Mouse (Mus musculus): ENCODE data around the gene Nudt8. TPM values are rescaled to one million over a fixed set of nuclear protein-coding genes. Genes with fewer than 3 reads are reported as not detected.
"Not testable (repeated sequence)": the region's sequence is repeated elsewhere in the genome, so short reads cannot be mapped to it uniquely, and the experiment has no call there.

Nudt8 gene
- polyA plus RNA-seq, 1 experiment from 2014 or later = 30.5 TPM

DNA sequence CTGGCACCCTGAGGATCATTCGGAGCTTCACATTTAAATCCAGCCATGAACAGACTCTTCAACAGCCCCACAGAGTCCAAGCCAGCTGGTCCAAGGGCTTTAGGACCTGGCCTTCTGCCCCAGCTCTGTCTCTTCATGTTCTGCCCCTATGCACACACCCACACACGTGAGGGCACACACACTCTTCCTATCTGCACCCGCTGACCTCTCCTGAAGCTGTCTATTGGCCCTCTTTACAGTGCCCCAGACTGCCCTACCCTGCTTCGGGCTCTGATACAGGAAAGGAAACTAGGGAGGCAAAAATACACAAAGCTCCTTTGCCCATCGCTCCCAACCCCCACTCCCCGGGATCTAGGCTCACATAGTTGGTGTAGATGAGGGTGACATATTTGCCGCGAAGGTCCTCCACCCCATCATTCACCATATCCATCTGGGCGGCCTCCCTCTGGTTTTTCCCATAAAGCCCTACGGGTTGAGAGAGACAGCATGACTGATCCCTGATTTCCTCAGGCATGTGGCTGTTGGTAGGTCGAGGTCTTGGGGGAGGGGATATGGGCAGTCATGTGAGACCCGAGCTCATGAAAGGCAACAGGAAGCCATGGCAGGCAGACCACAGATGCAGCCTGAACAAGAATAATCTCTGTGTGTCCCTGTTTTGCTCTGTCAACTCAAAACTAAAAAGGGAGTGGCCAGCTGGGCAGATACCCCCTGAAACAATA, 36.1 kb downstream of the Nudt8 start:
- Histone ChIP-seq H3K27me3 (ENCODE audit: control insufficient read depth, insufficient read depth, low read length) (no peaks in the 10 kb centered on the region), H3K4me1 (ENCODE audit: control insufficient read depth, insufficient read depth, low read length) (peaks cover 12% of the 10 kb centered on the region), H3K36me3 (ENCODE audit: control insufficient read depth, insufficient read depth, low read length) (no peaks in the 10 kb centered on the region; the same call in 1 of the 2 replicates), H3K4me3 (replicated peaks; ENCODE audit: low read length) (peak overlapping the region; percentile 30), H3K9ac (ENCODE audit: low read length) (peak overlapping the region; percentile 52), H3K27ac (ENCODE audit: low read length) (peak overlapping the region; percentile 23; the same call in 1 of the 2 replicates), H3K4me2 (ENCODE audit: low read depth, low read length) (peak overlapping the region; percentile 49), H3K9me3 (replicated peaks; ENCODE audit: control insufficient read depth, low read length) (no peaks in the 10 kb centered on the region)
- 54% methylated on average over 12 of the region's 12 CpGs for WGBS
- ATAC-seq (ENCODE audit: insufficient read depth, low FRiP score) = peak; percentile 61; the same call in 1 of the 2 replicates

DNA sequence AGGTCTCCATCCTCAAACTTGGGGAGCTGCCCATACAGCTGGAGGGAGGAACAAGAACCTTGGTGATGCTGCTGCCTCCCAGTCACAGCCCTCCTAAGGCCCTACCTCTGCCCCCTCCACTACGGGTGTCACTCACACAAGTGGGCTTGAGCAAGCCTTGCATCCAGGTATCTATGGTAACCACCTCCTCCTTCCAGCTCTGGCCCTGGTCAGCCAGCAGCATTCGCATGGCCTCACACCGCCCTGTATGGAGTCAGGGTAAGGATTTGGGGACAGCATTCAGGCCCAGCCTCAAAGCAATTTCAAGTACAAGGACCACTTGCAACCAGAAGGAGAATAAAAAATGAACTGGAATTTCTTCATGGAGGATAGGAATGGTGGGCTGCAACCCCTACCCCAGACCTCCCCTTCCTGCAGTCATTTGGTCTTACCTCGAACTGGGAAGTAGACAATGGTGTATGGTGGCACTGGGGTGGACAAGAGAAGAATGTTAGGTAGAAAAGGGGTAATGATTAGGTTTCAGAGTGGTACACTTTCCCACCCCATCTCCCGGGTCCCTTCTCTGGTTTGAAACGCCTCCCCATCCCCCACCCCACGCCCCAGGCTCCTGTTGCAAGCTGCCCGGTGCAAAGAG, 36.9 kb downstream of the Nudt8 start:
- not testable (repeated sequence) for H3K27me3 ChIP-seq (ENCODE audit: control insufficient read depth, insufficient read depth, low read length); ATAC-seq (ENCODE audit: insufficient read depth, low FRiP score); H3K9me3 ChIP-seq (replicated peaks; ENCODE audit: control insufficient read depth, low read length); H3K36me3 ChIP-seq (ENCODE audit: control insufficient read depth, insufficient read depth, low read length)
- peak overlapping the region; percentile 90 for H3K4me2 ChIP-seq (ENCODE audit: low read depth, low read length)
- 21% methylated on average over 7 of the region's 8 CpGs for WGBS
- peaks cover 12% of the 10 kb centered on the region for H3K4me1 ChIP-seq (ENCODE audit: control insufficient read depth, insufficient read depth, low read length)
- H3K4me3 ChIP-seq (replicated peaks; ENCODE audit: low read length) = peak overlapping the region; percentile 89
- H3K27ac ChIP-seq (ENCODE audit: low read length) = peak overlapping the region; percentile 90
- peak overlapping the region; percentile 94 for H3K9ac ChIP-seq (ENCODE audit: low read length)

DNA sequence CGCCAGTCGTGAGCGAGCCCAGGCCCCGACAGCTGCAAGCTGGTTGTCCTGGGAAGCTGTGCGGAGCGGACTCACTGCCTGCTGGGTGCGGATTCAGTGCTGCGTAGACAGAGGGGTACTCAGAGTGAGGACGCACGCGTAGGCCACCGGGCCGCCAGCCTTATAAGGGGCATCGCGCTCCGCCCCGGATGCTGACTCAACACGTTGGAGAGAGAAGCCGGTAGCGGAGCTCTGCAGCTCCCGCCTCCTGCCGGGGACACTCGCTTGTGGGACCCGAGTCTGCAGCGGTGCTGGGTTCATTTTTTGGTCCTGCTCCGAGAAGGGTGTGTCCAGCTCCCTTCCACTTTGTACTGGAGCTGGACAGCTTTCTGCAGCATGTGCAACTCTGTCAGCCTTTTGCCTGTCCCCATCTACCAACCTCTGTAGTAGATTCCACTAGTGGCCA, 37.4 kb downstream of the Nudt8 start, which contains the start of gene Gstp1:
Gene Gstp1 (minus strand): TSS at position 198 of the 445 bp plus-strand sequence.
- H3K27me3 ChIP-seq (ENCODE audit: control insufficient read depth, insufficient read depth, low read length) = no peaks in the 10 kb centered on the region
- H3K36me3 ChIP-seq (ENCODE audit: control insufficient read depth, insufficient read depth, low read length) = no peaks in the 10 kb centered on the region; the same call in 1 of the 2 replicates
- peak within 1 kb of the TSS; percentile 89 for H3K4me3 ChIP-seq (replicated peaks; ENCODE audit: low read length)
- peaks cover 12% of the 10 kb centered on the region for H3K4me1 ChIP-seq (ENCODE audit: control insufficient read depth, insufficient read depth, low read length)
- ATAC-seq (ENCODE audit: insufficient read depth, low FRiP score) = peak; percentile 87
- H3K9me3 ChIP-seq (replicated peaks; ENCODE audit: control insufficient read depth, low read length) = no peaks in the 10 kb centered on the region
- H3K9ac ChIP-seq (ENCODE audit: low read length) = peak within 1 kb of the TSS; percentile 94
- peak within 1 kb of the TSS; percentile 90 for H3K4me2 ChIP-seq (ENCODE audit: low read depth, low read length)
- WGBS = 0% methylated on average over 26 of the region's 26 CpGs
- H3K27ac ChIP-seq (ENCODE audit: low read length) = peak within 1 kb of the TSS; percentile 90

DNA sequence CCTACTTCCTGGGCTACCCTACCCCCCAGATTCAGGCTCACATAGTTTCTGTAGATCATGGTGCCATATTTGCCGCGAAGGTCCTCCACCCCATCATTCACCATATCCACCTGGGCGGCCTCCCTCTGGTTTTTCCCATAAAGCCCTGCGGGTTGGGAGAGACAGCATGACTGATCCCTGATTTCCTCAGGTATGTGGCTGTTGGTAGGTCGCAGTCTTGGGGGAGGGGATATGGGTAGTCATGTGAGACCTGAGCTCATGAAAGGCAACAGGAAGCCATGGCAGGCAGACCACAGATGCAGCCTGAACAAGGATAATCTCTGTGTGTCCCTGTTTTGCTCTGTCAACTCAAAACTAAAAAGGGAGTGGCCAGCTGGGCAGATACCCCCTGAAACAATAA, 40.6 kb downstream of the Nudt8 start:
- H3K9me3 ChIP-seq (replicated peaks; ENCODE audit: control insufficient read depth, low read length); H3K9ac ChIP-seq (ENCODE audit: low read length); H3K27ac ChIP-seq (ENCODE audit: low read length); H3K4me2 ChIP-seq (ENCODE audit: low read depth, low read length); H3K4me3 ChIP-seq (replicated peaks; ENCODE audit: low read length); H3K27me3 ChIP-seq (ENCODE audit: control insufficient read depth, insufficient read depth, low read length); H3K36me3 ChIP-seq (ENCODE audit: control insufficient read depth, insufficient read depth, low read length); ATAC-seq (ENCODE audit: insufficient read depth, low FRiP score): not testable (repeated sequence)
- 83% methylated on average over 5 of the region's 5 CpGs for WGBS
- H3K4me1 ChIP-seq (ENCODE audit: control insufficient read depth, insufficient read depth, low read length) = peaks cover 11% of the 10 kb centered on the region

DNA sequence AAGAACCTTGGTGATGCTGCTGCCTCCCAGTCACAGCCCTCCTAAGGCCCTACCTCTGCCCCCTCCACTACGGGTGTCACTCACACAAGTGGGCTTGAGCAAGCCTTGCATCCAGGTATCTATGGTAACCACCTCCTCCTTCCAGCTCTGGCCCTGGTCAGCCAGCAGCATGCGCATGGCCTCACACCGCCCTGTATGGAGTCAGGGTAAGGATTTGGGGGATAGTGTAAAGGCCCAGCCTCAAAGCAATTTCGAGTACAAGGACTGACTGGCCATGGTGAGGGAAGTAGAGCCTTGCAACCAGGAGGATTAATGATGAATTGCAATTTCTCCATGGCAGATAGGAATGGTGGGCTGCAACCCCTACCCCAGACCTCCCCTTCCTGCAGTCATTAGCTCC, 41.1 kb downstream of the Nudt8 start:
- not testable (repeated sequence) for H3K27me3 ChIP-seq (ENCODE audit: control insufficient read depth, insufficient read depth, low read length); H3K4me1 ChIP-seq (ENCODE audit: control insufficient read depth, insufficient read depth, low read length); H3K36me3 ChIP-seq (ENCODE audit: control insufficient read depth, insufficient read depth, low read length); H3K4me3 ChIP-seq (replicated peaks; ENCODE audit: low read length); ATAC-seq (ENCODE audit: insufficient read depth, low FRiP score); H3K4me2 ChIP-seq (ENCODE audit: low read depth, low read length); H3K27ac ChIP-seq (ENCODE audit: low read length); H3K9me3 ChIP-seq (replicated peaks; ENCODE audit: control insufficient read depth, low read length)
- H3K9ac ChIP-seq (ENCODE audit: low read length) = 0 out of 2 replicates have a peak overlapping the region, but pooled peaks have one; percentile 1
- 89% methylated on average over 3 of the region's 4 CpGs for WGBS

DNA sequence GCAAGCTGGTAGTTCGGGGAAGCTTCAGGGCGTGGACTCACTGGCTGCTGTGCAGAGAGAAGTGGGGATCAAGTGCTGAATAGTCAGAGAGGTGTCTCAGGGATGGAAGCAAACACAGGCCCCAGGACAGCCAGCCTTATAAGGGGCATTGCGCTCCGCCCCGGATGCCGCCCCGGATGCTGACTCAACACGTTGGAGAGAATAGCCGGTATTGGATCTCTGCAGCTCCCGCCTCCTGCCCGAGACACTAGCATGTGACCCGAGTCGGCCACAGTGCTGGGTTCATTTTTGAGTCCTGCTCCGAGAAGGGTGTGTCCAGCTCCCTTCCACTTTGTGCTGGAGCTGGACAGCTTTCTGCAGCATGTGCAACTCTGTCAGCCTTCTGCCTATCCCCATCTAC, 41.7 kb downstream of the Nudt8 start:
- peaks cover 3% of the 10 kb centered on the region; the same call in 1 of the 2 replicates for H3K4me1 ChIP-seq (ENCODE audit: control insufficient read depth, insufficient read depth, low read length)
- 0 out of 2 replicates have a peak overlapping the region, but pooled peaks have one; percentile 1 for H3K9ac ChIP-seq (ENCODE audit: low read length)
- no peaks in the 10 kb centered on the region for H3K9me3 ChIP-seq (replicated peaks; ENCODE audit: control insufficient read depth, low read length)
- WGBS = 51% methylated on average over 14 of the region's 14 CpGs
- no peaks in the 10 kb centered on the region for H3K27me3 ChIP-seq (ENCODE audit: control insufficient read depth, insufficient read depth, low read length)
- H3K27ac ChIP-seq (ENCODE audit: low read length) = no peak overlapping the region; the same call in 1 of the 2 replicates
- H3K4me2 ChIP-seq (ENCODE audit: low read depth, low read length) = no peak overlapping the region
- ATAC-seq (ENCODE audit: insufficient read depth, low FRiP score) = no peak
- no peaks in the 10 kb centered on the region for H3K36me3 ChIP-seq (ENCODE audit: control insufficient read depth, insufficient read depth, low read length)
- no peak overlapping the region for H3K4me3 ChIP-seq (replicated peaks; ENCODE audit: low read length)

DNA sequence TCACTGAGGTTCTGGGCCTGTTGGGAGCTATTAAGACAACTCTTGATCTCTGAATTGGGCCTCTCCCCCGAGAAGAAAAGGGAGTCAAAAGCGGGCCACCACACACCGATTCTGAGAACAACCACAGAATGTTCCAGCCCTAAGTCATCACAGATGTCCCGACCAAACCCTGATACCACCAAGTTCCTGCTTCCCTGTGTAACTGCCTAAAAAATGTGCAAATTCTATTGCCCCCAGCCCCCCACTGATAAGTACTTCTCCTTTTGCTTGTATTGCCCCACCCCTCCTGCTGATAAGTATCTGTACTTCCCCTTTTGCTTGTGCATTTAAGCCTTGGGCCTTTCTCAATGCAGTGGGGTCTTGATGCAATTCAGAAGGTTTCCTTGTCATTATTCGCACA, 43.7 kb downstream of the Nudt8 start:
- not testable (repeated sequence) for H3K4me1 ChIP-seq (ENCODE audit: control insufficient read depth, insufficient read depth, low read length); H3K27me3 ChIP-seq (ENCODE audit: control insufficient read depth, insufficient read depth, low read length); H3K36me3 ChIP-seq (ENCODE audit: control insufficient read depth, insufficient read depth, low read length); H3K9me3 ChIP-seq (replicated peaks; ENCODE audit: control insufficient read depth, low read length); H3K27ac ChIP-seq (ENCODE audit: low read length); H3K9ac ChIP-seq (ENCODE audit: low read length); ATAC-seq (ENCODE audit: insufficient read depth, low FRiP score); H3K4me3 ChIP-seq (replicated peaks; ENCODE audit: low read length); H3K4me2 ChIP-seq (ENCODE audit: low read depth, low read length)
- WGBS = 77% methylated on average over 5 of the region's 5 CpGs

DNA sequence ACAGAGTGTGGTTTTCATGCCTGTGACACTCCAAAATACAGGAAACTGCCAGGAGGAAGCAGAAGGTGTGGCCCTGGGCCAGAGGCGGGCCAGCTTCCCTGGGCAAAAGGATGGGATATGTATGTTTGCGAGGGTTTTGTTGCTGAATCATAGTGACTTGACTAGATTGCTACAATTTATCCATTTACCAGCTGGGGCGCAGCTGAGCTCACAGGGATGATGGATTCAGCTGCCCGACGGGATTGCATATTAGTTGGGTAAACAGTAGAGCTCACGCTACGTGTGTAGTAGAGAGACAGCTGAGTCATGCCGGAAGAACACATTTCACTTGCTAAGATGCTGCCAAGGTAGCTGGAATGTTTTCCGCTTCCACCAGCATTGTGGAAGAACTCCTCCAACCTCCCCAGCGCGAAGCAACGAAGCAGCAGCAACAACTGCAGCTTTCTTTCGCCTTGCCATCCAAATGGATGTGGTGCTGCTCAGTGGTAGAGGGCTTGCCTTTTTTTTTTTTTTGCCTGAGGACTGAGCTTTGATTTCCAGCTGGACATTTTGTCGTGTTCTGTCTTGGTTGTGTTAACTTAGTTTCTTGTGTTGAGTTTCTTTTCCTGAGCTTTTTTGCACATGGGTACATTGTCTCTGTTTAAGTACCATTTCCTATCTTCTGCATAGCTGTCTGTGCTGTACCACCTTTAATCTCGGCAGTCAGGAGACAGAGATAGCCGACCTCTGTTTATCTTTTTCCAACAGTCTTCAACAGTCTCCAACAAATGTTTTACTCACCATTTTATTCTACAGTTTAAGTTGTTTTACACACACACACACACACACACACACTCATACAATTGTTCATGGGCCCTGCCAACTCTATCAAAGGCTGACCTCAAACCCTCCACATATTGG, 45.8 kb downstream of the Nudt8 start, which contains the start of gene Gstp2:
Gene Gstp2 (minus strand): TSS at position 58 of the 900 bp plus-strand sequence.
- Histone ChIP-seq H3K4me2 (ENCODE audit: low read depth, low read length) (peak within 1 kb of the TSS; percentile 41; the same call in 1 of the 2 replicates), H3K27ac (ENCODE audit: low read length) (peak within 1 kb of the TSS; percentile 92), H3K27me3 (ENCODE audit: control insufficient read depth, insufficient read depth, low read length) (no peaks in the 10 kb centered on the region), H3K9ac (ENCODE audit: low read length) (no peak within 1 kb of the TSS), H3K36me3 (ENCODE audit: control insufficient read depth, insufficient read depth, low read length) (no peaks in the 10 kb centered on the region), H3K4me1 (ENCODE audit: control insufficient read depth, insufficient read depth, low read length) (no peaks in the 10 kb centered on the region), H3K4me3 (replicated peaks; ENCODE audit: low read length) (no peak within 1 kb of the TSS), H3K9me3 (replicated peaks; ENCODE audit: control insufficient read depth, low read length) (no peaks in the 10 kb centered on the region)
- WGBS = 19% methylated on average over 16 of the region's 16 CpGs
- ATAC-seq (ENCODE audit: insufficient read depth, low FRiP score) = peak; percentile 89; the same call in 1 of the 2 replicates
